Mouse (Mus musculus): ENCODE data around the gene Hao2.

Gene Hao2

DNA sequence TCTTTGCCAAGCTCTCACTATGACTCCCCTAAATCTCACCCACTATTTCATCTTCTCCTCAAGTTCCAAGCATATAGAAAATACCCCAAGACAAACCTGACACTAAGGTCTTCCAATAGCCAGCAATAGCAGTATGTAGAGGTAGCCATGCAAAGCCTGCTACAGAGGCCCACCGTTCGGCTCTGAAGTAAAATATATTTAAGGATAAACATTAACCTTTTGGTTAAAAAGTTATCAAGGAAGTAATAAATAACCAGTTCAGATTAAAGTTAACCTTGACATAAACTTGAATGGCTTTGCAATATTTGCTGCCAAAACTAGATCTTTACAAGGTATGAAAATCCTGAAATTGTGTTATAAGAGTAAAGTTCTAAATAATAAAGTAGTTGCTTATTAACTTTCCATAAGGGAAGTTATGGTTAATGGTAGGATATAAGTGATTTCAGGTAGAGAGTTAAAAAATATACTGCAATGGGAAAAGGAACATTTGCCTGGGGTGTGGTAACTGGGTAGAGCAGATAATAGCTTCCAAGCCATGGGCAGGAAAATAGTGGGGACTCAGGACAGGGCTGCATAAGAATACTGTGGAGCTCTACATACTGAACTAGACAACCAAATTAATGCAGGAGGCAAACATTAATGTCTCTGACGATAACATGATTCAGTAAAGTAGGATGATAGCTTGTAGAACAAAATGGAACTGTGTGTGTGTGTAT lies at the start of gene Hao2:
Gene Hao2, minus strand, starts transcription at position 183 of the 716 bp plus-strand sequence.
- no peak for ATAC-seq (ENCODE audit: low TSS enrichment)

DNA sequence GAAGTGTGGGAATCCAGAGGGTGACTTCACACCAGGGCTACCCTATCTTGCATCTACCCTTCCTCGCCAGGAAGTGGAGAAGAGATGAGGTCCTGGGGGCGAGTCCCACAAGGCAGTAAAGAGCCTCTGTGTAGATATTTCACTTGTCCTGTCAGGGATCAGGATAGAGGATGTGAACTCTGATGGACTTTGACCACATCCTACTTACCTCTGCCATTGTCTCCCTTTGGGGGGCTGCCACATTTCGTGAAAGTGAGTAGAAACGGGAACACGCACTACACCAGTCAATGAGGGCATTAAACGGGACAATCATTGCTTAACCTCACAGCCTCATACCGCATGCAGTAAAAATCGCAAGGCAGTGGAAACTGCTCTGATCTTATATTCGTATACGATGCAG lies 48.6 kb upstream of the Hao2 start:
- peak; percentile 16; the same call in 1 of the 2 replicates for ATAC-seq (ENCODE audit: low TSS enrichment)

DNA sequence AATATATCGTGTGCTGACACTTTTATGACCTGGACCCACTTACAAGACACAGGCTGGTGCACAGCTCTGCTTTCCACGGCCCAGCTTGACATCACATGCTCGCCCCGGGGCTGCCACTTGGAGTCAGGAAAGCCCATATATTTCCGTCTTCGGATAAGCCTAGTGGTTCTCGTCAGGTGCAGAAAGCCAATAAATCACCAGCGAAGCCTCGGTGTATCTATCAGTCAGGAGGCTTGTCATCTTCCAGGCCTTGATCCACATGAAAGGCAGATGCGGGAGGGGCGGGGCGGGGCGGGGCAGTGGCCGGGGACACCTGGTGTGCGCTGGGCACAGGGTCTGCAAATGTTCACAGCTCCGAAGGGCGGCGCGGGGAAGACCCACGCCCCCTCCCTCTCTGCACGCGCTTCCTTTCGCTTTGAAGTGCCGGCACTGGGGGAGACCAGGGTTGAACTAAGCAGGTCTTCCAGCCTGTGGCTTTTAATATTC lies 48.1 kb upstream of the Hao2 start:
- peak; percentile 34; the same call in 1 of the 2 replicates for ATAC-seq (ENCODE audit: low TSS enrichment)

- peak; percentile 85 for ATAC-seq (ENCODE audit: low TSS enrichment)
Observed at GRCm38 (mm10) chr3:98940225-98940624, 47.2 kb upstream of the Hao2 start.

DNA sequence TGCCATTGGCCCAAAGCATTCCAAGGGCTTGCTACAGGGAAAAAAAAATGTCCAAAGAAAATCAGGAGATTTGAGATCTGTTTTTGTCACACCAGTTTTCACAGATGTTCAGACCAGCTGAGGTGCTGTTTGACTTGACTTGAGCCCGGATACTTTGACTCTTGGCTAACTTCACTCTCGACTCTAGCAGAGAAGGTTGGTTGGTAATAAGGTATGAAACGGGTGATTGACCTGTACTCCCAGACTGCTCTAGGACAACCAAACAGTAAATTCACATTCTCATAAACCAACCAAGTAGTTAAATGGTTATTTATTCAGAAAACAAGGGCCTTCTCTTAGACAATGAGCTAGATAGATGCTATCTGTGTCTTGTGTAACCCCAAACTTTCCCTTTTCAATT lies 43.4 kb upstream of the Hao2 start:
- no peak for ATAC-seq (ENCODE audit: low TSS enrichment)

- ATAC-seq (ENCODE audit: low TSS enrichment): no peak
Observed at GRCm38 (mm10) chr3:98934601-98935000, 41.6 kb upstream of the Hao2 start.

DNA sequence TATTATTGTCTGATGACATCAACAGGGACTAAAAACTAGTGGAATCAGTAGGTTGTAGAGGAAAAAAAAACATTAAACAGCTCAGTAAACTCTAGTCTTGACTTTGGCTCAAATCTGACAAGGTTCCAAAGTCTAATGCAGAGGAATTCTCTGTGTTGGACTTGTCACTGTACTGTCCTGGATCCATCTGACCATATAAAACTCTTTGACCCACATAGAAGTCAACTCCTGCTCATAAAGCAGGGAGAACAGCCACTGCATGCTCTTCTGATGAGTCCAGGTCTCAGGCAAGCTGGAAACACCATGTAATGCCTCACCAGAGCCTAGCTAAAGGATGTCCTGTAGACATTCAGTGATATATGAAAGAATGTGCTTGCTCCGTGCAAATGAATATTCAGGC lies 41.0 kb upstream of the Hao2 start:
- ATAC-seq (ENCODE audit: low TSS enrichment): no peak

DNA sequence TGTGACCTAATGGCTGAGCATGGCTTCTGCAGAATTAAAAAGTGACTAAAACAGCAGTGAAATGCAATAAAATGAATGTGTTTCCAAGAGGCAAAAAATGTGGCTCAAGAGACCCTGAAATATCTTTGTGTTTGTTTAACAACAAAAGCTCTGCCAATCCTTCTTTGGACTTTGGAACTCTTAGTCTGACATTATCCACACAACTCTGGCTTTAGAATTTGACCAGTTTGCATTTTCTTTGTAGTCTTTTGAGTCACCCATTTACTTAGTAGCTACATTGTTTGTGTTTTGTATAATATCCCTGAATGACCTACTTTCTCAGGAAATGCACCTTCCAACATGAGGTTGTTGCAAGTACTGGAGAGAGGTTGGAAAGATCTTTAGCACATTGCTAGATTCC lies 39.4 kb upstream of the Hao2 start:
- no peak for ATAC-seq (ENCODE audit: low TSS enrichment)

GRCm38 (mm10) chr3:98931836-98932235 lies 38.8 kb upstream of the Hao2 start:
- no peak for ATAC-seq (ENCODE audit: low TSS enrichment)

DNA sequence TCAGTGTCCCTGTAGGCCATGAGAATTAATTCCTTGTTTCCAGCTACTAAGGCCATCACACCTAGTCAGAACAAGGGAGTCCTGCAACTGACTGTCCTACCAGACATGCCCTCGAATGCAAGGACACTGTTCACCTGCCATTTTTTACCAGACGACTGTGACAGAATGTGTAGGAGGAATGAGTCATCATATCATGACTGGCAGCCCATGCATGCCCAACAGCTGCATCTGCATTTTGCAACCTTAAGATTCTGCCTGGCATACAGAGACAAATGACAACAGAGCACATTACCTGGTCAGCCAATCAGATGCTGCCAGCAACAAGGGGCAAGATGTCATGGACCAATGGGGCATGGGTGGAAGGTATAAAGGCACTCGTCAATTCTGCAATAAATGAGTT lies 27.4 kb upstream of the Hao2 start:
- ATAC-seq (ENCODE audit: low TSS enrichment): no peak

DNA sequence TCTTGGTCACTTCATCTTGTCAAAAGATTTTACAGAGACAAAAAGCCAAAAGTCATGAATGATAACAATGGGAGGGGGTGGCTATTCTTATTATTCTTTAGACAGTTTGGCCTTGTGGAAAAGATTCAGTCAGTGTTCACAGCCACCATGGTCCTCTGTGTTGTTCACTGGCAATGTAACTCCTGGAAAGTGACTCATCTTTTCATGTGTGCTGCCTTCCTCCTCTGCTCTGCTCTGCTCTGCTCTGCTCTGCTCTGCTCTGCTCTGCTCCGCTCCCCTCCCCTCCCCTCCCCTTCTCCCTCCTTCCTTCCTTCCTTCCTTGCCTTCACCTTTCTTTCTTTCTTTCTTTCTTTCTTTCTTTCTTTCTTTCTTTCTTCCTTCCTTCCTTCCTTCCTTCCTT lies 24.2 kb upstream of the Hao2 start:
- ATAC-seq (ENCODE audit: low TSS enrichment): no peak

DNA sequence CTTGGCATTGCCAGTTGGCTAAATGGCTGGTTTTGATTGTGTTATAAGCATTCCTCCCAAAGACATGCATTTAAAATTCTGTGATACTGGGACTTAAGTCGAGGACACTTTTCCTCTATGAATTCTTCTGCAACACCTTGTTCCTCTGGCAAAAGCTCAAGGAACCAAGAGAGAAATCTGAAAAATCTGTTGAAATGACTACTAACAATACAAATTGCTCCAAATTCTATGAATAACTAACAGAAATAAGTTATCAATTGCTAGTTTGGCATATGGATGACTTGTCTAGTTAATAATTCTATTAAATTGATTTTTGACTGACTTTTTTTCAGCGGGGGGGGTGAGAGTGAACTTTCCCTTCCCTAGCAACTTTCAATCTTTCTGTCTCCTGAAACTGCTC lies 23.8 kb upstream of the Hao2 start:
- no peak for ATAC-seq (ENCODE audit: low TSS enrichment)

- peak; percentile 85 for ATAC-seq (ENCODE audit: low TSS enrichment)
Observed at GRCm38 (mm10) chr3:98915659-98916058, 22.6 kb upstream of the Hao2 start.

- ATAC-seq (ENCODE audit: low TSS enrichment): no peak
Observed at GRCm38 (mm10) chr3:98913591-98913990, 20.6 kb upstream of the Hao2 start.

DNA sequence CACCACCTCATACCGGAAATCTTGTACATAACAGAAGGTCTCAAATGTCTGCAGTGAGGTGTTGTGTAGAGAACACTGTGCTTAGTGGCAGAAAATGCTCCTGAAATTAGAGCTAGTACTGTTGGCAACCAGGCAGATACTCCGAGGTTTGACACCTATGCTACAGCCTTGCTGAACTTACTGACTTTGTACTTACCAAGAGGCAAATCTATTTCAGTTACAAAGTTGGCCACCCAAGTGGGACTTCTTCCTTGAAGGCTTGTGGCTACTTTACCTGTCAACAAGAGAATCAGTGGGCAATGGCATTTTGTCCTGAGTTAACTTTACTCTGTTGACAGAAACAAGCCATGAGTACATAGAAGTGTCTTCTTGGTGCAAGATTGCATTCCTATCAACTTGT lies 4.6 kb upstream of the Hao2 start:
- ATAC-seq (ENCODE audit: low TSS enrichment): no peak

DNA sequence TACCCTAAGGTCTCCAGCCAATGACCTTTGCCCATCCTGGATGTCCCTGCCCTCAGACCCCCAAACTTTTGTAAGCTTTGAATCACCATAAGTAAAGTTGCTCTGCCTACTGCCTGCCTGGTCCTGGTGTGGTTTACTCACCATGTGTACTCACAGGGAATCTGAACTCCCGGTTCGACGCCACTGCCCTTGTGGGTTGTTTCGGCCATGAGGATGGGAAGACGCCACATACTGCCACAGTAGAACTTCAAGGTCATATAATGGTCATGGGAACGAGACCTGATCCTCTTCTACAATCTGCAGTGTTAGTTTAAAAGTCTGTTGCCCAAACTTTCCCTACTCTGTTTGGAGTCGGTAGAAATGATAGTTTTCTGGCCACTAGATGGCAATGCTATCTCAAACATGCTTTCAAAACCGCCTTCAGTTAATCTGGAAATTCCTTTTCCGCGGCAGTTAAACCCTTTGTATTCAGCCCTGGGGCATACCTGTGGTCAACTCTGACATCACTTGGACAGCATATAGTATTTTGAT lies 2.1 kb upstream of the Hao2 start:
- peak; percentile 89 for ATAC-seq (ENCODE audit: low TSS enrichment)

GRCm38 (mm10) chr3:98890430-98890829 lies 2.6 kb downstream of the Hao2 start:
- ATAC-seq (ENCODE audit: low TSS enrichment): no peak

DNA sequence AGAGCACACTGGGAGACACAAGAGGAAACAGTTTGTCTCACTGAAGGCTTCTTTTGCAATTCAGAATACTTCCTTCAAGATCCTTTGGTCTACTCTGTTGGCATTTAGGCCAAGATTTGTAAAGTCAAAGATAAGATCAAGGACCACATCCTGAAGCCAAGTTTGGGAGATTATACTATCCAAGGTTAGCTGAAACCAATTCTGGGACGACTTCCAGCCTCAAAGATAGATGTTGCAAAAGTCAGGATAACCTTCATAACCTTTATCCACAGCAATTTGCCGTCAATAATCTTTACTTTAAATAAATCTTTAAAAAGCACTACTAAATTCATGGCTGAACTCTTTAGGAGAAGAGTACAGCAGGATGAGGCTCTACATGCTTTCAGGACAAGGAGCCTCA lies 4.8 kb downstream of the Hao2 start:
- ATAC-seq (ENCODE audit: low TSS enrichment): no peak

DNA sequence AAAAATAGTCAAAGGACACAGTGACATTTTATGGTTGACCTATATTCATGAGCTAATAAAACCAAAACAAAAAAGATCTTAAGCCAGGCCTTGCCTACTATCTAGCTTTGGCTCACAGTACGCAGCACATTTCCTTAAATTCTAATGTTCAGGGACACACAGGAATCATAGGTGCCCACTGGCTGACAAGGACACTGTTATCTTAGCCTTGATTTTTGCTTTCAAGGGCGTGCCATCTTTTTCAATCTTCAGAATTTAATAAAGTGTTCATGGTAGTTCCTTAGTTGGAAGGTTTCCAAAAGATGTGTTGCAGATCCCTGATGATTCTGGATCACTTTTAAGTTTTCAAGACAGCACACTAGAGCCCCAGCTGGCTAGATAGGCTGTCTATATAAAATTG lies 12.2 kb downstream of the Hao2 start:
- no peak for ATAC-seq (ENCODE audit: low TSS enrichment)

GRCm38 (mm10) chr3:98880216-98880615 lies 12.8 kb downstream of the Hao2 start:
- no peak for ATAC-seq (ENCODE audit: low TSS enrichment)

DNA sequence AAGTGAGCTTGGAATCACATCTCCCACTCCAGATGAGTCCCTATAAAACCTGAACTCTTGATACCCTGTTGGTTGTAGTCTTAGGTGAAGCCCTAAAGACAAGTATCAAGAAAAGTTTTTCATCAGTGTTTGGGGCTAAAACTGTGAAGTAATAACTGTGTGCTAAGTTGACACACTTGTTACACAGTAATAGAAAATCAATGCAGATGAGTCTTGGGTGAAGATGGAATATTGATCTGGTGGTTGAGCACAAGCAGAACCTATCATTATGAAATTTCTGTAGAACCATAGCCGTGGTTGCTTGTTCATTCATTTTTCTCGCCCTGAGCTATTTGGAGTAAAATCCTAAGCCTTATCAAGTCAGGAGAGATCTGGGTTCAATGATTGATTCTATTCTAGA lies 24.8 kb downstream of the Hao2 start:
- ATAC-seq (ENCODE audit: low TSS enrichment): no peak

DNA sequence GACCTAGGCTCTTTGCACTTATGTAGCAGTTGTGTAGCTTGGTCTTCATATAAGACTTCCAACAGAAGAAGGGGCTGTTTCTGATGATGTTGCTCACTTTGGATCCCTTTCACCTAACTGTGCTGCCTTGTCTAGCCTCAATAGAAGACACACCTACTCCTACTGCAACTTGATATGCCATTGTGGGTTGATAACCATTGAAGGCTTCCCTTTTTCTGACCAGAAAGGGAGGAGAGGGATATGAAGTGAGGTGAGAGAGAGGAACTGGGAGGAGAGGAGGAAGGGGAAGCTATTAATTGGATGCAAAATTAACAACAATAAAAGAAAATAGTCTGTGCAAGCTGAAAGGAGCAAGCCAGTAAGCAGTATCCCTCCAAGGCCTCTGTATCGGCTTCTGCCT lies 30.2 kb downstream of the Hao2 start:
- ATAC-seq (ENCODE audit: low TSS enrichment): no peak

DNA sequence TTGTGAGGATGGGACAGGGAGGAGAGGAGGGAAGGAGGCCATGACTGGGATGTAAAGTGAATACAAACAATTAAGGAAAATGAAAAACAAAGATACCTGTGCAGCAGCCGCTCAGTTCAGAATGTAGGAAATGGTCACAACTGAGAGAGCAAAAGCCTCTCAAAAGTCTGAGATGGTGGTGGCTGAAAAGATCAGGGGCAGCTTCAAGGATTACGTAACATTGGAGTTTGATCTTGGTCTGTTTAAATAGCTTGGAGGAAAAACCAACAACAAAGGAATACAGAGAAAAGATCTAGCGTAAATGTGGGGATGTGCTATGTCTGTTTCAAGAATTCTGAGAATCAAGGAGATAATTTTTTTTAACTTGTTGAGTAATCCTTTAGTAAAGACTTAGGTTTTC lies 33.5 kb downstream of the Hao2 start, which contains the start of gene Hsd3b1:
Gene Hsd3b1, minus strand, starts transcription at position 219 of the 400 bp plus-strand sequence.
- ATAC-seq (ENCODE audit: low TSS enrichment): no peak

- no peak for ATAC-seq (ENCODE audit: low TSS enrichment)
Observed at GRCm38 (mm10) chr3:98858051-98858450, 35.0 kb downstream of the Hao2 start.

All from frontal cortex, adult (tissue).